Mouse (Mus musculus) embryonic facial prominence, embryonic 10.5 days (tissue): ENCODE results near the gene Mapre3. TPM values are rescaled to one million over a fixed set of nuclear protein-coding genes. Genes with fewer than 3 reads are reported as not detected.
A peak's percentile ranks its signal among the peaks of the same experiment; 100 is the strongest.

Experiments
- DNase-seq: peaks from one replicate; pipeline ENCODE4 v3.0.0-alpha.2; 2017; ENCODE audit warnings: low spot score
- H3K27ac ChIP-seq: fragments of 300-500 bp; sonication (generic); replicated peaks from 2 replicates; pipeline ENCODE4 v1.5.1; 2016; ENCODE audit warnings: mild to moderate bottlenecking
- H3K27me3 ChIP-seq: fragments of 300-500 bp; sonication (generic); replicated peaks from 2 replicates; pipeline ENCODE4 v1.6.1; 2016; ENCODE audit warnings: low read depth, mild to moderate bottlenecking; ENCODE audit not compliant: poor library complexity, severe bottlenecking
- H3K36me3 ChIP-seq: fragments of 300-500 bp; sonication (generic); replicated peaks from 2 replicates; pipeline ENCODE4 v1.6.1; 2016; ENCODE audit warnings: mild to moderate bottlenecking, moderate library complexity
- H3K4me1 ChIP-seq: fragments of 300-500 bp; sonication (generic); 2 replicates; pipeline ENCODE4 v1.6.1; 2016
- H3K4me3 ChIP-seq: fragments of 300-500 bp; sonication (generic); 2 replicates; pipeline ENCODE4 v1.5.1; 2016; ENCODE audit warnings: mild to moderate bottlenecking, moderate library complexity
- H3K9me3 ChIP-seq: fragments of 300-500 bp; sonication (generic); 2 replicates; pipeline ENCODE4 v1.6.1; 2016; ENCODE audit warnings: mild to moderate bottlenecking
- WGBS: fragments of 180-500 bp; shearing (Covaris S2); methylation state at CpG from one replicate; pipeline ENCODE4 v1.1.7; 2016; 5-methylcytosine and 5-hydroxymethylcytosine counted together
- polyA plus RNA-seq: library from polyadenylated mRNA; unstranded; fragments of >200 nt; fragmentation: Nextera tagmentation; extraction: Ambion mirVana; gene quantifications from 2 replicates; pipeline ENCODE4 v1.2.1, GENCODE M21; 2016

Mapre3 gene
- polyA plus RNA-seq, 1 experiment from 2014 or later: 15.2 TPM

GRCm38 (mm10) chr5:30833416-30833815 lies 19.0 kb downstream of the Mapre3 start:
- no peak for DNase-seq
- Histone ChIP-seq H3K9me3 (peaks cover 7% of the 10 kb centered on the region; the same call in 1 of the 2 replicates), H3K36me3 (peaks cover 12% of the 10 kb centered on the region), H3K27me3 (no peaks in the 10 kb centered on the region), H3K4me1 (no peaks in the 10 kb centered on the region), H3K27ac (no peak overlapping the region), H3K4me3 (no peak overlapping the region)
- 81% methylated on average over 3 of the region's 3 CpGs for WGBS

DNA sequence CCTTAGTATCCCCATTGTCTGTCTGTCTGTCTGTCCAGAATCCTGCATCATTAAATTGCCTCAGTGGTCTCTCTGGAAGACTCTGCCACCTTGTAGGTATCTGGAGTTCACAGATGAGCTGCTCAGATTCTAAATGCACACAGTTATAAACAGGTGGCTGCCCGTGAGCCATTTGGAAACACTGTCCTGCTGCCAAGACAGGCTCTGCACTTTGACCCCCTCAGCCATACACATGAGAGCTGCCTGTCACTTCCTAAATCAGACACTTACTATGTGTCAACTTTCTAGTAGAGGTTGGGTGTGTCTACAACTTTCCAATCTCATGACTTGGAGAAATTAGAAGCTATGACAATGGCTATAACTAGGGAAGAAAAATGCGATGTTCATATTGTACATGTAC lies 25.3 kb downstream of the Mapre3 start:
- Histone ChIP-seq H3K27me3 (no peaks in the 10 kb centered on the region), H3K4me3 (no peak overlapping the region), H3K27ac (no peak overlapping the region), H3K9me3 (peaks cover 7% of the 10 kb centered on the region; the same call in 1 of the 2 replicates), H3K36me3 (peaks cover 12% of the 10 kb centered on the region), H3K4me1 (no peaks in the 10 kb centered on the region)
- no peak for DNase-seq
- 87% methylated on average over 2 of the region's 2 CpGs for WGBS

- no peak overlapping the region for H3K4me3 ChIP-seq
These were observed 27.5 kb downstream of the Mapre3 start for GRCm38 (mm10) chr5:30841896-30842295.

DNA sequence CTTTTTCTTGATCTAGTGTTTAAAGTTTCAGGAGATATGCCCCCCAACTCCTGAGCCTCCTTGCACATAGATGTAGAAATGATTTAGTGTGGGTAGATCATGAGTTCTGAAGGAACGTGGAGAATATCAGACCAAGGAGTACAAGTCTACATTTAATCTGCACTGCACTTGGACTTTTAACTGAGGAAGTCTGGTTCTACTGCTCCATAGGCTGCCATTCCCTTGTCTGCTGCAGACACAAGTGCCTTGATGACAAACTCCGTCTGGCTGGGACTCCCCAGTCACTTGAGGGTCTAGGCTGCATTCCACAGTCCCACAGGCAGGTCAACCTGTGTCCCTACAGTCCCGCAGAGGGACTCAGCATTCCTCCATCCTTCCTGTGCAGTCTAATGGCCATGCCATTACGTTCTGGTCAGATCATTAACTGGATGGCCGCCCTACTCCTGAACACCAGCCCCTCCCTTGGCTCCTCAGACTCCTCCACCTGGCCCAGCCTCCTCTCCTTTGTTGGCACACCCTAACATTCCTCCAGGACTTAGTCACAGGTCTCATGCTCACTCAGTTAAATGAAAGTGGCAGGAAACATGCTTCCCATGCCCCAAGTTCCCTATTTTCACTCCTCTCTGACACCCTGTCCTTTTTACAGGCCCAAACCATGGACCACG lies 35.6 kb downstream of the Mapre3 start:
- no peaks in the 10 kb centered on the region for H3K27me3 ChIP-seq
- H3K4me3 ChIP-seq: no peak overlapping the region
- H3K36me3 ChIP-seq: no peaks in the 10 kb centered on the region
- peaks cover 9% of the 10 kb centered on the region for H3K4me1 ChIP-seq
- no peaks in the 10 kb centered on the region for H3K9me3 ChIP-seq
- H3K27ac ChIP-seq: no peak overlapping the region
- DNase-seq: no peak
- 66% methylated on average over 6 of the region's 6 CpGs for WGBS

More at GRCm38 (mm10) chr5:30841896-30842295, 27.5 kb downstream of the Mapre3 start:
- no peaks in the 10 kb centered on the region for H3K27me3 ChIP-seq
- H3K4me1 ChIP-seq: no peaks in the 10 kb centered on the region
- peak; percentile 28 for DNase-seq
- WGBS: 50% methylated on average over 3 of the region's 3 CpGs
- peaks cover 3% of the 10 kb centered on the region; the same call in 1 of the 2 replicates for H3K9me3 ChIP-seq
- peaks cover 5% of the 10 kb centered on the region; the same call in 1 of the 2 replicates for H3K36me3 ChIP-seq
- H3K27ac ChIP-seq: no peak overlapping the region

- Histone ChIP-seq H3K4me1 (peaks cover 9% of the 10 kb centered on the region), H3K36me3 (no peaks in the 10 kb centered on the region), H3K9me3 (no peaks in the 10 kb centered on the region), H3K27ac (no peak overlapping the region), H3K4me3 (no peak overlapping the region), H3K27me3 (no peaks in the 10 kb centered on the region)
- 71% methylated on average over 2 of the region's 2 CpGs for WGBS
- no peak for DNase-seq
These were observed 36.1 kb downstream of the Mapre3 start for GRCm38 (mm10) chr5:30850556-30850925.

GRCm38 (mm10) chr5:30853522-30853921 lies 39.1 kb downstream of the Mapre3 start:
- H3K36me3 ChIP-seq: no peaks in the 10 kb centered on the region
- no peak overlapping the region for H3K4me3 ChIP-seq
- no peak overlapping the region for H3K27ac ChIP-seq
- H3K9me3 ChIP-seq: no peaks in the 10 kb centered on the region
- no peak for DNase-seq
- peaks cover 9% of the 10 kb centered on the region for H3K4me1 ChIP-seq
- H3K27me3 ChIP-seq: no peaks in the 10 kb centered on the region
- 78% methylated on average over 4 of the region's 4 CpGs for WGBS

- H3K36me3 ChIP-seq: no peaks in the 10 kb centered on the region
- H3K9me3 ChIP-seq: no peaks in the 10 kb centered on the region
These were observed 41.2 kb downstream of the Mapre3 start for GRCm38 (mm10) chr5:30855674-30856073.

GRCm38 (mm10) chr5:30856124-30856523 lies 41.7 kb downstream of the Mapre3 start:
- no peak overlapping the region for H3K27ac ChIP-seq
- DNase-seq: no peak
- 82% methylated on average over 2 of the region's 2 CpGs for WGBS
- H3K4me3 ChIP-seq: no peak overlapping the region
- no peaks in the 10 kb centered on the region for H3K36me3 ChIP-seq
- H3K27me3 ChIP-seq: no peaks in the 10 kb centered on the region
- no peaks in the 10 kb centered on the region for H3K4me1 ChIP-seq
- H3K9me3 ChIP-seq: no peaks in the 10 kb centered on the region

More at GRCm38 (mm10) chr5:30855674-30856073, 41.2 kb downstream of the Mapre3 start:
- no peak overlapping the region for H3K27ac ChIP-seq
- WGBS: 43% methylated on average over 3 of the region's 3 CpGs
- H3K27me3 ChIP-seq: no peaks in the 10 kb centered on the region
- DNase-seq: no peak
- peaks cover 2% of the 10 kb centered on the region; the same call in 1 of the 2 replicates for H3K4me1 ChIP-seq
- H3K4me3 ChIP-seq: no peak overlapping the region

DNA sequence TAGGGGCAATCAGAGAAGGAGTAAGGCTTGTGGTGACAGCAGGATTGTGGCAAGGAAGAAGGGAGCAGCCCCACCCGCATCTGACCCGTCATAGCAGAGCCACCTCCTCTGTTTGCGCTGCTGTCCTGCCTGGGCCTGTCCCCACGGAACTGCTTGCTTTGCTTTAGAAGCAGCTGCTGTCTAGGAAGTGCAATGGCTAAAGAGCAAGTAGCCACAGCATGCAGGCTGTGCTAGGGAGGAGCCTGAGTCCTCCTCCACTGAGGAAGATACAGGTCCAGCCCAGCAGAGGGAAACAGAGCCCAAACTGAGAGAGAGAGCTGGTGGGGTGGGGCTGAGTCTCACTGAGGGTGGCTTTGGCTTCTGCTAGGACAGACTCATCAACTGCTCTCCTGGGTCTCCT lies 49.4 kb downstream of the Mapre3 start:
- no peak overlapping the region for H3K27ac ChIP-seq
- no peaks in the 10 kb centered on the region for H3K9me3 ChIP-seq
- H3K4me1 ChIP-seq: peaks cover 14% of the 10 kb centered on the region
- peak; percentile 15 for DNase-seq
- H3K36me3 ChIP-seq: peaks cover 14% of the 10 kb centered on the region; the same call in 1 of the 2 replicates
- WGBS: 42% methylated on average over 4 of the region's 4 CpGs
- H3K4me3 ChIP-seq: no peak overlapping the region
- H3K27me3 ChIP-seq: 0 out of 2 replicates have a peak, but pooled peaks cover 9% of the 10 kb centered on the region

DNA sequence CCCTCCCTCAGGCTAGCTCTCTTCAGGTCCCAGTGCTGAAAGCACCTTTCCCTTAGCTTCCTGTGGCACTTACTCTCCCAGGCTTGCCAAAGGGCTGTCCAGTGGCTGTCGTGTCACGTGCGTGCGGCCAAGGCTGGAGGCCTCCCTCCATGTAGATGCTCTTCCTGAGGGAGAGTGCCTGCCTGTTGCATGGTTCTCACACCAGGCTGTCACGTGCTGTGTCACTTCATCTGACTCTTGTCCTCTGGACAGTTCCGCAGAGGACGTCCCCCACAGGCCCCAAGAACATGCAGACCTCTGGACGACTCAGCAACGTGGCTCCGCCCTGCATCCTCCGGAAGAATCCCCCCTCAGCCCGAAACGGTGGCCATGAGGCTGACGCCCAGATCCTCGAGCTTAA lies 49.9 kb downstream of the Mapre3 start:
- Histone ChIP-seq H3K27ac (no peak overlapping the region), H3K4me1 (peaks cover 19% of the 10 kb centered on the region), H3K9me3 (no peaks in the 10 kb centered on the region), H3K4me3 (no peak overlapping the region), H3K27me3 (0 out of 2 replicates have a peak, but pooled peaks cover 9% of the 10 kb centered on the region), H3K36me3 (peaks cover 14% of the 10 kb centered on the region; the same call in 1 of the 2 replicates)
- 41% methylated on average over 15 of the region's 15 CpGs for WGBS
- no peak for DNase-seq

DNA sequence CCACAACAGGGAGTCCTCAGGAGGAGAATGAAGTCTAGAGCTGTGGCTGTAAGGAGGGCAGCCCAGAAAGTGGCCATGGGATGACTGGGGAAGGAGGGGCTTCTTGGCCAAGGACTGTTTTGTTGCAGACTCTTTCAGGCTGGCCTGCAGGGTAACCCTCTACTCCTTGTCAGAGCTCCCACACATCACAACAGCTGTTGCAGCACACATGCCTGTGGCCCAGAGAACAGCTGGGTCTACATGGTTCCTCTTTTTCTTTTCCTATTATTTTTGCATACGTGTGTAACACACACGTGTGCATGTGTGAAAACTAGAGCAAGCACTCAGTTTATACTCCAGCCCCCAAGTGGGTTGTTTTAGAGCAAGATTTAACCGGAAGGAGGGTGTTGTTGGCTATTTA lies 52.4 kb downstream of the Mapre3 start:
- H3K36me3 ChIP-seq: peaks cover 28% of the 10 kb centered on the region
- WGBS: 88% methylated on average over 3 of the region's 3 CpGs
- no peak for DNase-seq
- 0 out of 2 replicates have a peak, but pooled peaks cover 9% of the 10 kb centered on the region for H3K27me3 ChIP-seq
- H3K9me3 ChIP-seq: no peaks in the 10 kb centered on the region
- no peak overlapping the region for H3K27ac ChIP-seq
- peaks cover 30% of the 10 kb centered on the region for H3K4me1 ChIP-seq
- H3K4me3 ChIP-seq: no peak overlapping the region

- Histone ChIP-seq H3K36me3 (peaks cover 36% of the 10 kb centered on the region), H3K27ac (peak within 1 kb of the TSS; percentile 92), H3K4me3 (peak within 1 kb of the TSS; percentile 91), H3K27me3 (0 out of 2 replicates have a peak, but pooled peaks cover 9% of the 10 kb centered on the region), H3K9me3 (no peaks in the 10 kb centered on the region), H3K4me1 (peaks cover 30% of the 10 kb centered on the region)
- WGBS: 93% methylated on average over 3 of the region's 3 CpGs
- DNase-seq: no peak
These were observed 53.3 kb downstream of the Mapre3 start, which contains the start of gene Tmem214 for GRCm38 (mm10) chr5:30867712-30868111. TSS of gene Tmem214 (plus strand) at chr5:30868012.

DNA sequence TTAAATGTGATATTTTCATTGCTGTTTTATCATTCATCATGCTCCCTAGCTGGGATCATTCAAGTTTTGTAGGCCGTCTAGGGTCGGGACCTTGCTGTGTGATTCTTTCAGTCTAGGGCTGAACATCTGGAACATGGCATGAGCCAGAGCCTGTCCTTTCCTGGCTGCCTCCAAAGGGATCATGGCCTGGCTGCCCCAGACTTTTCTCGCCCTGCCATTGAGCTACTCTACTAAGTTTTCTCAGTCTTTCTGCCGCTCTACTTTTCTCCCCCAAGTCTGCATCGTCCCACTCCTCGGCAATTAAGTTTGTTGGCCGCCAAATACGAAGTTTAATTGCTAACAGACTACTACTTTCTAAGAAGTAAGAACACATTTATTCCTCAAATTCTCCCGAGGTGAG lies 54.5 kb downstream of the Mapre3 start:
- H3K27ac ChIP-seq: peak overlapping the region; percentile 92
- H3K4me1 ChIP-seq: peaks cover 25% of the 10 kb centered on the region
- H3K9me3 ChIP-seq: no peaks in the 10 kb centered on the region
- 0 out of 2 replicates have a peak, but pooled peaks cover 6% of the 10 kb centered on the region for H3K27me3 ChIP-seq
- peak overlapping the region; percentile 91 for H3K4me3 ChIP-seq
- 14% methylated on average over 9 of the region's 9 CpGs for WGBS
- peak; percentile 57 for DNase-seq
- H3K36me3 ChIP-seq: peaks cover 49% of the 10 kb centered on the region
